Mouse (Mus musculus): ENCODE data around the gene BC048562. TPM values are rescaled to one million over a fixed set of nuclear protein-coding genes. Genes with fewer than 3 reads are reported as not detected.

Gene BC048562
- polyA plus RNA-seq, 1 experiment from 2014 or later: not detected

GRCm38 (mm10) chr9:108411381-108411942, 24.8 kb upstream of the BC048562 start:
- Histone ChIP-seq H3K9ac (no peak overlapping the region), H3K4me3 (no peak overlapping the region), H3K36me3 (no peaks in the 10 kb centered on the region), H3K27ac (no peak overlapping the region), H3K27me3 (no peaks in the 10 kb centered on the region), H3K4me1 (no peaks in the 10 kb centered on the region), H3K4me2 (no peak overlapping the region), H3K9me3 (no peaks in the 10 kb centered on the region)
- no peak for ATAC-seq (ENCODE audit: insufficient number of reproducible peaks, low FRiP score, low TSS enrichment, low read depth)
- WGBS: 79% methylated on average over 9 of the region's 9 CpGs

- Histone ChIP-seq H3K27ac (no peak overlapping the region), H3K9me3 (no peaks in the 10 kb centered on the region), H3K9ac (no peak overlapping the region), H3K4me3 (no peak overlapping the region), H3K4me2 (no peak overlapping the region), H3K4me1 (no peaks in the 10 kb centered on the region), H3K36me3 (no peaks in the 10 kb centered on the region), H3K27me3 (no peaks in the 10 kb centered on the region)
- ATAC-seq (ENCODE audit: insufficient number of reproducible peaks, low FRiP score, low TSS enrichment, low read depth): no peak
- 72% methylated on average over 1 of the region's 1 CpGs for WGBS
These were observed 24.1 kb upstream of the BC048562 start for GRCm38 (mm10) chr9:108412221-108412620.

GRCm38 (mm10) chr9:108428384-108428783, 7.9 kb upstream of the BC048562 start, which contains the start of gene Ccdc36:
Gene Ccdc36 (minus strand): TSS chr9:108428484.
- no peak within 1 kb of the TSS for H3K4me3 ChIP-seq
- H3K9ac ChIP-seq: no peak within 1 kb of the TSS
- no peaks in the 10 kb centered on the region for H3K9me3 ChIP-seq
- ATAC-seq (ENCODE audit: insufficient number of reproducible peaks, low FRiP score, low TSS enrichment, low read depth): no peak
- H3K4me1 ChIP-seq: 0 out of 2 replicates have a peak, but pooled peaks cover 6% of the 10 kb centered on the region
- no peaks in the 10 kb centered on the region for H3K27me3 ChIP-seq
- H3K27ac ChIP-seq: no peak within 1 kb of the TSS
- H3K36me3 ChIP-seq: no peaks in the 10 kb centered on the region
- H3K4me2 ChIP-seq: no peak within 1 kb of the TSS

DNA sequence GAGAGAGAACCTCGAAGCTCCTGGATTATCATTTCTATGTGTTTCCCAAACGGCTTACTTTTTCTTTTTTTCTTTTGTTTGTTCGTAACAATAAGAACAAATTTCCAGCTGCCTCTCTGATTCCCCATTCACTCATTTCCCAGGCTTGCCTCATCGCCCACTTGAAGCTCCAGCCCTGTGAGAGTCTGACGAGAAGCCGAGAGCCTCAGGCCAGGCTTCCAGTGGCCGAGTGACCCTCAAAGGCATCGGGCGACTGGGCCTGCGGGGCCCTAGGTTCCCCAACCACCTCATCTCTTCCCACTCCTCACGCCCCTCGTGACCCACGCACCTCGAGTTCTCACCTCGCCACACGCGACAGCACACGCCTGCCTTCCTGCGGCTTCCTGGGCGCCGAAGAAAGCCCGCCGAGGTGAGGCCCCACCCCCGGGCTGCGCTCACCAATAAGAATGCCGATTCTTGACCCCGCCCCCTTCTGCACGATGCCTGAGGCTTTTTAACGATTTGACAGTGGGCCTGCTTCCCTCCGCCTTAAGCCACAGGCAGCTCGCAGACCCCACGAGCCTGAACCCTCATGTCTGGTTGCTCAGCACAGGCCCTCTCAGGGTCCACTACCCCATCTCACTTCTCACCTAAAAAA, 4.7 kb upstream of the BC048562 start:
- ATAC-seq (ENCODE audit: insufficient number of reproducible peaks, low FRiP score, low TSS enrichment, low read depth): no peak
- H3K9ac ChIP-seq: no peak overlapping the region
- H3K4me3 ChIP-seq: peak overlapping the region; percentile 30

DNA sequence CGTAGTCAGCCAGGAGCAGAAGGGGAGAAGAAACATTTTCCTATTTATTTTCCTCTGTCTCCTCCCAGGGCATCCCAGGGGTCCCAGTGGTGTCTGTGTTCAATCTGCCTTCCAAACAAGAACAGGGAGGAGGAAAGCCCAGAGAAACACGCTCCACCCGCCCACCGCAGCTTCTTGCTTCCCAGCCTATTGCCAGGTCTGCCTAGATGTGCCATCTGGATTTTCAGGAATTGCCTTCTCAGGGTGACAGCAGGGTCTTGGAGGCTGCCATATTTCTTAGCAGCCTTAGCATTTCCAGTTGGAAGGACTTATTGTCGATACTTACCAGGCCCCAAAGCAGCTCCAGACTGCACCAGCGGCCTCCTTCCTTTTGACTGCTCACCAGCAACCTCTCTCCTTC, 2.9 kb downstream of the BC048562 start:
- H3K9ac ChIP-seq: no peak overlapping the region
- H3K27ac ChIP-seq: no peak overlapping the region
- WGBS: 68% methylated on average over 6 of the region's 6 CpGs
- H3K36me3 ChIP-seq: no peaks in the 10 kb centered on the region
- H3K4me1 ChIP-seq: 0 out of 2 replicates have a peak, but pooled peaks cover 17% of the 10 kb centered on the region
- H3K4me3 ChIP-seq: no peak overlapping the region
- ATAC-seq (ENCODE audit: insufficient number of reproducible peaks, low FRiP score, low TSS enrichment, low read depth): no peak
- no peak overlapping the region for H3K4me2 ChIP-seq
- H3K9me3 ChIP-seq: no peaks in the 10 kb centered on the region
- H3K27me3 ChIP-seq: no peaks in the 10 kb centered on the region

More for the DNA sequence above, 4.7 kb upstream of the BC048562 start:
- H3K4me2 ChIP-seq: peak overlapping the region; percentile 52
- no peaks in the 10 kb centered on the region for H3K9me3 ChIP-seq
- 50% methylated on average over 32 of the region's 32 CpGs for WGBS
- no peaks in the 10 kb centered on the region for H3K36me3 ChIP-seq
- 0 out of 2 replicates have a peak, but pooled peaks cover 6% of the 10 kb centered on the region for H3K4me1 ChIP-seq
- H3K27me3 ChIP-seq: no peaks in the 10 kb centered on the region
- H3K27ac ChIP-seq: no peak overlapping the region

GRCm38 (mm10) chr9:108440485-108440884, 4.2 kb downstream of the BC048562 start:
- no peak overlapping the region for H3K27ac ChIP-seq

DNA sequence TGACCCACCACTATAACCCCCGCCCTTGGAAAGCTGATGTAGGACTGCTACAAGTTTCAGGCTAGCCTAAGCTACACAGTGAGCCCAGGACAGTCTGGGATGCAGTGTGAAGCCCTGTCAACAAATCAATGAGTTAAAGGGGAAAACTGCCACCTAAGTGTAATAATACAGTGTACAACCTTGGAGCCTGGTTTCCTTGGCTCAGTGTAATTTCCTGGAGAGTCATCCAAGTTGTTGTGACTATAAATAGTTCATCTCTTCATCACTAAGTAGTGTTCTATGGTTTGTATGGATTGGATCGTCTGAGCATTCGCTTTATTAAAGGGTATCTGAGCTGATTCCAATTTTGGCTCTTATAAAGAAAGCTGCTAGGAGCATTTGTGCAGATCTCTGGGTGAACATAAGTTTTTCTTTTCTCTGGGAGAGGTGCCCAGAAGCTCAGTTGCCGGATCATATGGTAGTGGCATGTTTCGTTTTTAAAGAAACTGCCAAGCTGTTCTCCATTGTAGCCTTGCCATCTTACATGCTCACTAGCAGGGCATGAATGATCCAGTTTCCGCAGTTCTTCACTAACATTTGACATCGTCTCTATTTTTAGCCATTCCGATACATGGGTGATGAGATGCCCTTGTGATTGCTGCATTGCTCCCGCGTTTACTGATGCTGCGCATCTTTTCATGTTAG, 5.1 kb downstream of the BC048562 start:
- Histone ChIP-seq H3K36me3 (no peaks in the 10 kb centered on the region), H3K9ac (no peak overlapping the region), H3K4me1 (peaks cover 24% of the 10 kb centered on the region; the same call in 1 of the 2 replicates), H3K4me3 (no peak overlapping the region), H3K27me3 (no peaks in the 10 kb centered on the region), H3K27ac (peak overlapping the region; percentile 43; the same call in 1 of the 2 replicates), H3K4me2 (no peak overlapping the region), H3K9me3 (no peaks in the 10 kb centered on the region)
- ATAC-seq (ENCODE audit: insufficient number of reproducible peaks, low FRiP score, low TSS enrichment, low read depth): 0 out of 2 replicates have a peak, but pooled peaks have one; percentile 30
- 69% methylated on average over 11 of the region's 11 CpGs for WGBS

More at GRCm38 (mm10) chr9:108440485-108440884, 4.2 kb downstream of the BC048562 start:
- 64% methylated on average over 5 of the region's 5 CpGs for WGBS
- H3K9me3 ChIP-seq: no peaks in the 10 kb centered on the region
- no peaks in the 10 kb centered on the region for H3K36me3 ChIP-seq
- H3K9ac ChIP-seq: no peak overlapping the region
- ATAC-seq (ENCODE audit: insufficient number of reproducible peaks, low FRiP score, low TSS enrichment, low read depth): no peak
- no peak overlapping the region for H3K4me2 ChIP-seq
- no peaks in the 10 kb centered on the region for H3K27me3 ChIP-seq
- no peak overlapping the region for H3K4me3 ChIP-seq
- peaks cover 20% of the 10 kb centered on the region; the same call in 1 of the 2 replicates for H3K4me1 ChIP-seq

DNA sequence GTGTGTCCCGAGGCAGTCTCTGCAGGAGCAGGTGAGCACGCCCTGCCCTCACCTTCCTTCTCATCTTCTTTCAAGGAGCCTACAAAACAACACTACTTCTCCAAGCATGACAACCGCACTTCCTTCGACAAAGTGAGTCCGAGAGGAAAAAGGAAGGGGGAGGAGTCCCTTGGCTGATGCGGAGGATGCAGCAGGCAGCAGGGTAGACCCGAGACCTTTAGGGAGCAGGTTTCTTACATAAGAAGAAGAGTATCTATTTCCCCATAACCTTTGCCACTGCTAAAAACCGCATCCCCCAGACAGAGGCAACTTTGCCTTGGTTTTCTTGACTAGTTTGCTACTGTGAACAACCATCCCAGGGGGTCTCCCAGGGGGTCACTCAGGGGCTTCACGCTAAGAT, 8.8 kb downstream of the BC048562 start:
- Histone ChIP-seq H3K4me1 (peaks cover 24% of the 10 kb centered on the region), H3K27ac (no peak overlapping the region), H3K27me3 (no peaks in the 10 kb centered on the region), H3K9me3 (no peaks in the 10 kb centered on the region), H3K36me3 (peaks cover 20% of the 10 kb centered on the region), H3K4me2 (no peak overlapping the region), H3K4me3 (no peak overlapping the region), H3K9ac (no peak overlapping the region)
- ATAC-seq (ENCODE audit: insufficient number of reproducible peaks, low FRiP score, low TSS enrichment, low read depth): no peak
- WGBS: 61% methylated on average over 9 of the region's 9 CpGs

DNA sequence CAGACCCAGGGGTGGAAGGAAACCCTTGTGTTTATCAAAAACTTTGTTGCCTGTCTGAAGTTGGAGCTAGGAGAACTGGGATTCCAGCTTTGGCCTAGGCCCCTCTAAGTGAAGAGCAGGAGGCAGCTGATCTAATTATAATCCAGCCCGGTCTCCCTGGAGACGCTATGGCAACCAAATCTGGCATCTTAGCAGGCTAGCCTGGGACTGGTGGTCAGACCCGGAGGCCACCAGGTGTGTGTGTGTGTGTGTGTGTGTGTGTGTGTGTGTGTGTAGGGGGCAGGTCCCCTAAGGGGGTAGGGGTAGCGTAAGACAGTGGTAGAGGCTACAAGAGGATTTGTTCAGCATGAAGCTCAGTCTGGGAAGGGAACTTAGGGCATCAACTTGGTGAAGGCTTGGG, 13.6 kb downstream of the BC048562 start:
- peak overlapping the region; percentile 90 for H3K4me2 ChIP-seq
- no peak for ATAC-seq (ENCODE audit: insufficient number of reproducible peaks, low FRiP score, low TSS enrichment, low read depth)
- H3K36me3 ChIP-seq: peaks cover 20% of the 10 kb centered on the region
- no peak overlapping the region; the same call in 1 of the 2 replicates for H3K27ac ChIP-seq
- 48% methylated on average over 4 of the region's 4 CpGs for WGBS
- peaks cover 50% of the 10 kb centered on the region for H3K4me1 ChIP-seq
- no peaks in the 10 kb centered on the region for H3K9me3 ChIP-seq
- H3K4me3 ChIP-seq: no peak overlapping the region
- H3K27me3 ChIP-seq: no peaks in the 10 kb centered on the region
- no peak overlapping the region for H3K9ac ChIP-seq

- WGBS: 64% methylated on average over 21 of the region's 21 CpGs
These were observed 14.2 kb downstream of the BC048562 start for GRCm38 (mm10) chr9:108450292-108451169.

DNA sequence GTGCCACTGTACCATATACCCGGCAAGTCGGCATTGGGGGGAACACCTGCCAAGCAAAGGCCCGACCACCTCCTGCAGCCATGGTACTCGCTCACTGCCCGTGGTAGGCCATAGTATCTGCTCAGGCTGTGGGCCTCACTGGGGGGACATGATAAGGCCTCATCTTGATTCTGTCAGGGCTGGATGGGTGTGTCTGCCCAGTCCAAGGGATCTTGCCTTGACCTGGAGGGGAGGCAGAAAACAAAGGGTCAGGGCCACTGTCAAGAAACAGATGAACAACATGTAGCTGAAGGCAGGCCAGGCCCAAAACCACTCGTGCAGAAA, 14.8 kb downstream of the BC048562 start:
- peaks cover 43% of the 10 kb centered on the region for H3K4me1 ChIP-seq
- no peak overlapping the region for H3K27ac ChIP-seq
- 82% methylated on average over 6 of the region's 6 CpGs for WGBS

More at GRCm38 (mm10) chr9:108450292-108451169, 14.2 kb downstream of the BC048562 start:
- Histone ChIP-seq H3K4me1 (peaks cover 47% of the 10 kb centered on the region), H3K9ac (no peak overlapping the region), H3K4me3 (peak overlapping the region; percentile 66), H3K36me3 (peaks cover 20% of the 10 kb centered on the region), H3K9me3 (no peaks in the 10 kb centered on the region), H3K27me3 (no peaks in the 10 kb centered on the region), H3K27ac (peak overlapping the region; percentile 24; the same call in 1 of the 2 replicates), H3K4me2 (peak overlapping the region; percentile 90)
- ATAC-seq (ENCODE audit: insufficient number of reproducible peaks, low FRiP score, low TSS enrichment, low read depth): no peak

More for the DNA sequence above, 14.8 kb downstream of the BC048562 start:
- Histone ChIP-seq H3K27me3 (no peaks in the 10 kb centered on the region), H3K9me3 (no peaks in the 10 kb centered on the region), H3K4me3 (peak overlapping the region; percentile 66), H3K9ac (no peak overlapping the region), H3K36me3 (peaks cover 20% of the 10 kb centered on the region), H3K4me2 (peak overlapping the region; percentile 90)
- no peak for ATAC-seq (ENCODE audit: insufficient number of reproducible peaks, low FRiP score, low TSS enrichment, low read depth)

Data from limb, embryonic 15.5 days (tissue).